Mouse (Mus musculus) Patski (cell line): Measurements from ENCODE around the gene Cd36. TPM values are rescaled to one million over a fixed set of nuclear protein-coding genes. Genes with fewer than 3 reads are reported as not detected.
"Not testable (repeated sequence)": the region's sequence is repeated elsewhere in the genome, so short reads cannot be mapped to it uniquely, and the experiment has no call there.

Experiments used
- ATAC-seq: fragments of 100-300 bp; one replicate; pipeline ENCODE4 v1.8.0; 2021
- CTCF ChIA-PET: fragments of 350-600 bp; sonication (Branson Sonifier 250); formaldehyde crosslinking; loops from one replicate; lab custom pipeline; 2022; ENCODE audit warnings: inconsistent platforms; lab: Charles Lee
- POLR2A ChIA-PET: fragments of 350-600 bp; sonication (Branson Sonifier 250); formaldehyde crosslinking; loops from one replicate; lab custom pipeline; 2022; ENCODE audit warnings: antibody characterized with exemption, inconsistent platforms; lab: Charles Lee
- DNase-seq: peaks from one replicate; pipeline ENCODE4 v3.0.0-alpha.2; 2011; ENCODE audit warnings: low read depth, low spot score
- H3K27me3 ChIP-seq: fragments of 371-371 bp; one replicate; pipeline ENCODE4 v1.5.1; 2021
- CTCF ChIP-seq: fragments of 100-300 bp; IDR thresholded peaks from one replicate; pipeline ENCODE4 v1.5.1; 2021
- in situ Hi-C: fragments of 300-500 bp; cut with MboI; formaldehyde crosslinking; loops from 3 replicates; pipeline ENCODE4 v1.11.1; 2018; ENCODE audit warnings: low pct_unique_long_range_greater_than_20kb, mixed read lengths
- polyA plus RNA-seq: library from polyadenylated mRNA; unstranded; gene quantifications from one replicate; pipeline ENCODE4 v1.2.3, GENCODE M21; 2021

Cd36 gene
- polyA plus RNA-seq: 0.26 TPM

- H3K27me3 ChIP-seq: peaks cover 30% of the 10 kb centered on the region
- no peak for TF ChIP-seq CTCF
- DNase-seq (no peak), ATAC-seq (no peak)
- ChIA-PET POLR2A (no interaction called here), CTCF (no interaction called here)
- in situ Hi-C loops: no loop called here
Observed at GRCm38 (mm10) chr5:17888598-17888997, at the start of gene Cd36. Gene Cd36, minus strand, starts transcription at chr5:17888801.

GRCm38 (mm10) chr5:17934501-17934900, 45.9 kb upstream of the Cd36 start:
- ATAC-seq: no peak
- DNase-seq: no peak
- no peaks in the 10 kb centered on the region for H3K27me3 ChIP-seq
- TF ChIP-seq CTCF: no peak
- ChIA-PET CTCF (no interaction called here), POLR2A (no interaction called here)
- in situ Hi-C loops: no loop called here

GRCm38 (mm10) chr5:17931588-17931987, 43.0 kb upstream of the Cd36 start:
- H3K27me3 ChIP-seq, in situ Hi-C loops, POLR2A ChIA-PET, CTCF ChIA-PET, DNase-seq, ATAC-seq: not testable (repeated sequence)

GRCm38 (mm10) chr5:17929006-17929567, 40.5 kb upstream of the Cd36 start:
- in situ Hi-C loops: no loop called here
- no peak for ATAC-seq
- TF ChIP-seq CTCF: no peak
- H3K27me3 ChIP-seq: no peaks in the 10 kb centered on the region
- ChIA-PET POLR2A (no interaction called here), CTCF (no interaction called here)
- no peak for DNase-seq

GRCm38 (mm10) chr5:17928471-17928870, 39.9 kb upstream of the Cd36 start:
- DNase-seq (no peak), ATAC-seq (peak; percentile 44)
- CTCF ChIA-PET: no interaction called here
- no peak for TF ChIP-seq CTCF
- POLR2A ChIA-PET: no interaction called here
- in situ Hi-C loops: no loop called here
- no peaks in the 10 kb centered on the region for H3K27me3 ChIP-seq

- POLR2A ChIA-PET: no interaction called here
- DNase-seq: no peak
Observed at GRCm38 (mm10) chr5:17924085-17924518, 35.5 kb upstream of the Cd36 start.

GRCm38 (mm10) chr5:17923648-17924047, 35.0 kb upstream of the Cd36 start:
- in situ Hi-C loops: no loop called here
- CTCF ChIA-PET: interaction anchor here (1.3 to 1.8 kb wide), 2 partner anchors 15 to 17 kb away, joined by 3 to 6 read pairs; no protein-coding TSS in a partner anchor
- DNase-seq (no peak), ATAC-seq (no peak)
- H3K27me3 ChIP-seq: no peaks in the 10 kb centered on the region
- TF ChIP-seq CTCF: no peak
- POLR2A ChIA-PET: no interaction called here

More at GRCm38 (mm10) chr5:17924085-17924518, 35.5 kb upstream of the Cd36 start:
- in situ Hi-C loops: no loop called here
- no peak for ATAC-seq
- CTCF ChIA-PET: interaction anchor here (1.8 kb wide), 1 partner anchor 18 kb away, joined by 6 read pairs; no protein-coding TSS in a partner anchor
- TF ChIP-seq CTCF: no peak
- no peaks in the 10 kb centered on the region for H3K27me3 ChIP-seq

GRCm38 (mm10) chr5:17918966-17919365, 30.4 kb upstream of the Cd36 start:
- in situ Hi-C loops: no loop called here
- no peak for DNase-seq
- CTCF ChIA-PET: no interaction called here
- ATAC-seq: no peak
- no peak for TF ChIP-seq CTCF
- no peaks in the 10 kb centered on the region for H3K27me3 ChIP-seq
- POLR2A ChIA-PET: no interaction called here

- POLR2A ChIA-PET: no interaction called here
- H3K27me3 ChIP-seq: peaks cover 11% of the 10 kb centered on the region
- CTCF ChIA-PET: interaction anchor here (1.2 kb wide), 1 partner anchor 11 kb away, joined by 3 read pairs; no protein-coding TSS in a partner anchor
- DNase-seq (no peak), ATAC-seq (no peak)
- no peak for TF ChIP-seq CTCF
- in situ Hi-C loops: no loop called here
Observed at GRCm38 (mm10) chr5:17904766-17905165, 16.2 kb upstream of the Cd36 start.

- H3K27me3 ChIP-seq: no peaks in the 10 kb centered on the region
- in situ Hi-C loops: no loop called here
- TF ChIP-seq CTCF: no peak
- ATAC-seq (no peak), DNase-seq (no peak)
- CTCF ChIA-PET: no interaction called here
- POLR2A ChIA-PET: no interaction called here
Observed at GRCm38 (mm10) chr5:17898948-17899347, 10.3 kb upstream of the Cd36 start.

GRCm38 (mm10) chr5:17897641-17898040, 9.0 kb upstream of the Cd36 start:
- in situ Hi-C loops, POLR2A ChIA-PET, CTCF ChIA-PET, ATAC-seq, H3K27me3 ChIP-seq: not testable (repeated sequence)
- DNase-seq: peak; percentile 17
